Mouse (Mus musculus): ENCODE data around the gene Prdx1. TPM values are rescaled to one million over a fixed set of nuclear protein-coding genes. Genes with fewer than 3 reads are reported as not detected.
"Not testable (repeated sequence)": the region's sequence is repeated elsewhere in the genome, so short reads cannot be mapped to it uniquely, and the experiment has no call there.

The Prdx1 gene
- polyA plus RNA-seq, 1 experiment from 2014 or later, result 985 TPM

- WGBS, result 66% methylated on average over 4 of the region's 4 CpGs
- H3K27me3 ChIP-seq (ENCODE audit: control insufficient read depth, insufficient read depth, low read length), result no peaks in the 10 kb centered on the region
Observed at GRCm38 (mm10) chr4:116666625-116667024, 18.7 kb upstream of the Prdx1 start.

GRCm38 (mm10) chr4:116668145-116668544, 17.2 kb upstream of the Prdx1 start:
- Histone ChIP-seq H3K4me2 (replicated peaks; ENCODE audit: low read depth, low read length) (no peak overlapping the region), H3K4me1 (replicated peaks; ENCODE audit: control insufficient read depth, insufficient read depth, low read length) (no peaks in the 10 kb centered on the region)
- no peak for ATAC-seq (ENCODE audit: low FRiP score)

More at GRCm38 (mm10) chr4:116666625-116667024, 18.7 kb upstream of the Prdx1 start:
- no peak overlapping the region for H3K4me3 ChIP-seq (ENCODE audit: low read depth, low read length)
- H3K4me2 ChIP-seq (replicated peaks; ENCODE audit: low read depth, low read length), result no peak overlapping the region
- no peaks in the 10 kb centered on the region for H3K9me3 ChIP-seq (ENCODE audit: control insufficient read depth, low read length)
- ATAC-seq (ENCODE audit: low FRiP score) (no peak), DNase-seq (ENCODE audit: low spot score) (no peak)
- H3K27ac ChIP-seq (ENCODE audit: low read depth, low read length), result no peak overlapping the region
- H3K4me1 ChIP-seq (replicated peaks; ENCODE audit: control insufficient read depth, insufficient read depth, low read length), result no peaks in the 10 kb centered on the region
- no peaks in the 10 kb centered on the region for H3K36me3 ChIP-seq (ENCODE audit: control insufficient read depth, insufficient read depth, low read length)
- H3K9ac ChIP-seq (ENCODE audit: low read depth, low read length), result no peak overlapping the region

GRCm38 (mm10) chr4:116669291-116669690, 16.1 kb upstream of the Prdx1 start:
- WGBS, result 52% methylated on average over 2 of the region's 2 CpGs

More at GRCm38 (mm10) chr4:116668145-116668544, 17.2 kb upstream of the Prdx1 start:
- Histone ChIP-seq H3K27ac (ENCODE audit: low read depth, low read length) (no peak overlapping the region), H3K9me3 (ENCODE audit: control insufficient read depth, low read length) (no peaks in the 10 kb centered on the region), H3K27me3 (ENCODE audit: control insufficient read depth, insufficient read depth, low read length) (no peaks in the 10 kb centered on the region), H3K9ac (ENCODE audit: low read depth, low read length) (no peak overlapping the region), H3K4me3 (ENCODE audit: low read depth, low read length) (no peak overlapping the region), H3K36me3 (ENCODE audit: control insufficient read depth, insufficient read depth, low read length) (no peaks in the 10 kb centered on the region)
- no peak for DNase-seq (ENCODE audit: low spot score)
- WGBS, result 81% methylated on average over 3 of the region's 3 CpGs

GRCm38 (mm10) chr4:116672785-116673184, 12.6 kb upstream of the Prdx1 start:
- no peak for DNase-seq (ENCODE audit: low spot score)
- H3K4me1 ChIP-seq (replicated peaks; ENCODE audit: control insufficient read depth, insufficient read depth, low read length), result no peaks in the 10 kb centered on the region
- no peaks in the 10 kb centered on the region for H3K27me3 ChIP-seq (ENCODE audit: control insufficient read depth, insufficient read depth, low read length)
- H3K9ac ChIP-seq (ENCODE audit: low read depth, low read length), result no peak overlapping the region
- no peak overlapping the region for H3K27ac ChIP-seq (ENCODE audit: low read depth, low read length)
- no peaks in the 10 kb centered on the region for H3K9me3 ChIP-seq (ENCODE audit: control insufficient read depth, low read length)
- no peak overlapping the region for H3K4me3 ChIP-seq (ENCODE audit: low read depth, low read length)
- 70% methylated on average over 2 of the region's 2 CpGs for WGBS
- ATAC-seq (ENCODE audit: low FRiP score), result no peak
- H3K36me3 ChIP-seq (ENCODE audit: control insufficient read depth, insufficient read depth, low read length), result no peaks in the 10 kb centered on the region
- H3K4me2 ChIP-seq (replicated peaks; ENCODE audit: low read depth, low read length), result no peak overlapping the region

More at GRCm38 (mm10) chr4:116669291-116669690, 16.1 kb upstream of the Prdx1 start:
- Histone ChIP-seq H3K9ac (ENCODE audit: low read depth, low read length) (no peak overlapping the region), H3K4me1 (replicated peaks; ENCODE audit: control insufficient read depth, insufficient read depth, low read length) (no peaks in the 10 kb centered on the region), H3K9me3 (ENCODE audit: control insufficient read depth, low read length) (no peaks in the 10 kb centered on the region), H3K27me3 (ENCODE audit: control insufficient read depth, insufficient read depth, low read length) (no peaks in the 10 kb centered on the region), H3K27ac (ENCODE audit: low read depth, low read length) (no peak overlapping the region), H3K4me3 (ENCODE audit: low read depth, low read length) (no peak overlapping the region), H3K4me2 (replicated peaks; ENCODE audit: low read depth, low read length) (no peak overlapping the region), H3K36me3 (ENCODE audit: control insufficient read depth, insufficient read depth, low read length) (no peaks in the 10 kb centered on the region)
- ATAC-seq (ENCODE audit: low FRiP score) (no peak), DNase-seq (ENCODE audit: low spot score) (no peak)

- not testable (repeated sequence) for H3K27me3 ChIP-seq (ENCODE audit: control insufficient read depth, insufficient read depth, low read length); H3K27ac ChIP-seq (ENCODE audit: low read depth, low read length); H3K4me3 ChIP-seq (ENCODE audit: low read depth, low read length); DNase-seq (ENCODE audit: low spot score); H3K9me3 ChIP-seq (ENCODE audit: control insufficient read depth, low read length); H3K9ac ChIP-seq (ENCODE audit: low read depth, low read length); ATAC-seq (ENCODE audit: low FRiP score); H3K36me3 ChIP-seq (ENCODE audit: control insufficient read depth, insufficient read depth, low read length); H3K4me1 ChIP-seq (replicated peaks; ENCODE audit: control insufficient read depth, insufficient read depth, low read length); H3K4me2 ChIP-seq (replicated peaks; ENCODE audit: low read depth, low read length)
- 90% methylated on average over 6 of the region's 6 CpGs for WGBS
Observed at GRCm38 (mm10) chr4:116674761-116675160, 10.6 kb upstream of the Prdx1 start.

- H3K9ac ChIP-seq (ENCODE audit: low read depth, low read length), result no peak overlapping the region
- H3K9me3 ChIP-seq (ENCODE audit: control insufficient read depth, low read length), result no peaks in the 10 kb centered on the region
- no peak for DNase-seq (ENCODE audit: low spot score)
- H3K36me3 ChIP-seq (ENCODE audit: control insufficient read depth, insufficient read depth, low read length), result no peaks in the 10 kb centered on the region
- no peak overlapping the region for H3K27ac ChIP-seq (ENCODE audit: low read depth, low read length)
- H3K4me2 ChIP-seq (replicated peaks; ENCODE audit: low read depth, low read length), result no peak overlapping the region
- H3K27me3 ChIP-seq (ENCODE audit: control insufficient read depth, insufficient read depth, low read length), result no peaks in the 10 kb centered on the region
- no peak overlapping the region for H3K4me3 ChIP-seq (ENCODE audit: low read depth, low read length)
- no peaks in the 10 kb centered on the region for H3K4me1 ChIP-seq (replicated peaks; ENCODE audit: control insufficient read depth, insufficient read depth, low read length)
- WGBS, result 88% methylated on average over 3 of the region's 3 CpGs
- ATAC-seq (ENCODE audit: low FRiP score), result no peak
Observed at GRCm38 (mm10) chr4:116676027-116676426, 9.3 kb upstream of the Prdx1 start.

GRCm38 (mm10) chr4:116677808-116678207, 7.5 kb upstream of the Prdx1 start:
- Histone ChIP-seq H3K4me2 (replicated peaks; ENCODE audit: low read depth, low read length) (no peak overlapping the region), H3K9me3 (ENCODE audit: control insufficient read depth, low read length) (no peaks in the 10 kb centered on the region), H3K4me1 (replicated peaks; ENCODE audit: control insufficient read depth, insufficient read depth, low read length) (no peaks in the 10 kb centered on the region), H3K27ac (ENCODE audit: low read depth, low read length) (no peak overlapping the region), H3K27me3 (ENCODE audit: control insufficient read depth, insufficient read depth, low read length) (no peaks in the 10 kb centered on the region), H3K36me3 (ENCODE audit: control insufficient read depth, insufficient read depth, low read length) (no peaks in the 10 kb centered on the region), H3K9ac (ENCODE audit: low read depth, low read length) (no peak overlapping the region), H3K4me3 (ENCODE audit: low read depth, low read length) (no peak overlapping the region)
- WGBS, result 94% methylated on average over 1 of the region's 1 CpGs
- DNase-seq (ENCODE audit: low spot score) (no peak), ATAC-seq (ENCODE audit: low FRiP score) (no peak)

- DNase-seq (ENCODE audit: low spot score), result no peak
Observed at GRCm38 (mm10) chr4:116679141-116679540, 6.2 kb upstream of the Prdx1 start.

GRCm38 (mm10) chr4:116680521-116680920, 4.8 kb upstream of the Prdx1 start:
- H3K9me3 ChIP-seq (ENCODE audit: control insufficient read depth, low read length); H3K4me3 ChIP-seq (ENCODE audit: low read depth, low read length); H3K9ac ChIP-seq (ENCODE audit: low read depth, low read length); H3K36me3 ChIP-seq (ENCODE audit: control insufficient read depth, insufficient read depth, low read length); H3K27me3 ChIP-seq (ENCODE audit: control insufficient read depth, insufficient read depth, low read length); DNase-seq (ENCODE audit: low spot score); H3K27ac ChIP-seq (ENCODE audit: low read depth, low read length); ATAC-seq (ENCODE audit: low FRiP score); H3K4me1 ChIP-seq (replicated peaks; ENCODE audit: control insufficient read depth, insufficient read depth, low read length); H3K4me2 ChIP-seq (replicated peaks; ENCODE audit: low read depth, low read length): not testable (repeated sequence)
- 94% methylated on average over 4 of the region's 4 CpGs for WGBS

More at GRCm38 (mm10) chr4:116679141-116679540, 6.2 kb upstream of the Prdx1 start:
- Histone ChIP-seq H3K27ac (ENCODE audit: low read depth, low read length) (no peak overlapping the region), H3K27me3 (ENCODE audit: control insufficient read depth, insufficient read depth, low read length) (no peaks in the 10 kb centered on the region), H3K9ac (ENCODE audit: low read depth, low read length) (no peak overlapping the region), H3K36me3 (ENCODE audit: control insufficient read depth, insufficient read depth, low read length) (no peaks in the 10 kb centered on the region), H3K4me2 (replicated peaks; ENCODE audit: low read depth, low read length) (no peak overlapping the region), H3K4me3 (ENCODE audit: low read depth, low read length) (no peak overlapping the region), H3K9me3 (ENCODE audit: control insufficient read depth, low read length) (no peaks in the 10 kb centered on the region), H3K4me1 (replicated peaks; ENCODE audit: control insufficient read depth, insufficient read depth, low read length) (no peaks in the 10 kb centered on the region)
- WGBS, result 77% methylated on average over 5 of the region's 5 CpGs
- ATAC-seq (ENCODE audit: low FRiP score), result no peak

Measured in hindbrain, embryonic 11.5 days (tissue).